Mouse (Mus musculus): ENCODE results near the gene Csrp3. TPM values are rescaled to one million over a fixed set of nuclear protein-coding genes. Genes with fewer than 3 reads are reported as not detected.

The Csrp3 gene
- polyA plus RNA-seq, 1 experiment = 1.4 TPM

GRCm38 (mm10) chr7:48883525-48884265 lies 35.9 kb upstream of the Csrp3 start:
- TF ChIP-seq GATA1 (IDR thresholded peaks at IDR 0.05; ENCODE audit: borderline replicate concordance, low read length) (no peak), FLI1 (IDR thresholded peaks at IDR 0.05; ENCODE audit: low read length) (no peak)
- peaks cover 21% of the 10 kb centered on the region for H3K27me3 ChIP-seq (replicated peaks)
- peaks cover 59% of the 10 kb centered on the region for H3K4me1 ChIP-seq
- H3K9me3 ChIP-seq = no peaks in the 10 kb centered on the region
- no peaks in the 10 kb centered on the region for H3K36me3 ChIP-seq (replicated peaks; ENCODE audit: low read length)
- H3K4me3 ChIP-seq (replicated peaks) = peak overlapping the region; percentile 8

- Histone ChIP-seq H3K27me3 (replicated peaks) (peaks cover 19% of the 10 kb centered on the region), H3K36me3 (replicated peaks; ENCODE audit: low read length) (peaks cover 15% of the 10 kb centered on the region), H3K4me3 (replicated peaks) (peak overlapping the region; percentile 95), H3K4me1 (peaks cover 65% of the 10 kb centered on the region), H3K9me3 (no peaks in the 10 kb centered on the region)
- TF ChIP-seq GATA1 (IDR thresholded peaks at IDR 0.05; ENCODE audit: borderline replicate concordance, low read length) = no peak
- no peak for TF ChIP-seq FLI1 (IDR thresholded peaks at IDR 0.05; ENCODE audit: low read length)
These were observed 34.3 kb upstream of the Csrp3 start for GRCm38 (mm10) chr7:48881971-48882609.

GRCm38 (mm10) chr7:48881486-48881885 lies 33.7 kb upstream of the Csrp3 start, which contains the start of gene E2f8:
Gene E2f8, minus strand, starts transcription at chr7:48881596.
- H3K4me3 ChIP-seq (replicated peaks) = peak within 1 kb of the TSS; percentile 95
- H3K27me3 ChIP-seq (replicated peaks) = peaks cover 15% of the 10 kb centered on the region
- H3K9me3 ChIP-seq = no peaks in the 10 kb centered on the region
- TF ChIP-seq FLI1 (IDR thresholded peaks at IDR 0.05; ENCODE audit: low read length) (no peak), GATA1 (IDR thresholded peaks at IDR 0.05; ENCODE audit: borderline replicate concordance, low read length) (no peak)
- peaks cover 71% of the 10 kb centered on the region for H3K4me1 ChIP-seq
- H3K36me3 ChIP-seq (replicated peaks; ENCODE audit: low read length) = peaks cover 21% of the 10 kb centered on the region

GRCm38 (mm10) chr7:48880591-48881481 lies 33.0 kb upstream of the Csrp3 start:
- Histone ChIP-seq H3K9me3 (no peaks in the 10 kb centered on the region), H3K36me3 (replicated peaks; ENCODE audit: low read length) (peaks cover 26% of the 10 kb centered on the region), H3K4me1 (peaks cover 78% of the 10 kb centered on the region), H3K27me3 (replicated peaks) (peaks cover 14% of the 10 kb centered on the region), H3K4me3 (replicated peaks) (peak overlapping the region; percentile 95)
- TF ChIP-seq FLI1 (IDR thresholded peaks at IDR 0.05; ENCODE audit: low read length) (peak; percentile 20; the same call in 1 of the 2 replicates), GATA1 (IDR thresholded peaks at IDR 0.05; ENCODE audit: borderline replicate concordance, low read length) (no peak)

- Histone ChIP-seq H3K4me1 (peaks cover 86% of the 10 kb centered on the region), H3K9me3 (no peaks in the 10 kb centered on the region), H3K36me3 (replicated peaks; ENCODE audit: low read length) (peaks cover 39% of the 10 kb centered on the region), H3K27me3 (replicated peaks) (peaks cover 7% of the 10 kb centered on the region), H3K4me3 (replicated peaks) (peak overlapping the region; percentile 95)
- TF ChIP-seq GATA1 (IDR thresholded peaks at IDR 0.05; ENCODE audit: borderline replicate concordance, low read length) (no peak), FLI1 (IDR thresholded peaks at IDR 0.05; ENCODE audit: low read length) (no peak)
These were observed 31.7 kb upstream of the Csrp3 start for GRCm38 (mm10) chr7:48879574-48879973.

- peaks cover 78% of the 10 kb centered on the region for H3K4me1 ChIP-seq
- no peaks in the 10 kb centered on the region for H3K9me3 ChIP-seq
- TF ChIP-seq GATA1 (IDR thresholded peaks at IDR 0.05; ENCODE audit: borderline replicate concordance, low read length) (no peak), FLI1 (IDR thresholded peaks at IDR 0.05; ENCODE audit: low read length) (no peak)
- H3K36me3 ChIP-seq (replicated peaks; ENCODE audit: low read length) = peaks cover 55% of the 10 kb centered on the region
- peaks cover 4% of the 10 kb centered on the region for H3K27me3 ChIP-seq (replicated peaks)
- H3K4me3 ChIP-seq (replicated peaks) = peak overlapping the region; percentile 1
These were observed 30.1 kb upstream of the Csrp3 start for GRCm38 (mm10) chr7:48877786-48878390.

GRCm38 (mm10) chr7:48876526-48876925 lies 28.7 kb upstream of the Csrp3 start:
- Histone ChIP-seq H3K4me1 (peaks cover 74% of the 10 kb centered on the region), H3K9me3 (no peaks in the 10 kb centered on the region), H3K4me3 (replicated peaks) (no peak overlapping the region), H3K27me3 (replicated peaks) (no peaks in the 10 kb centered on the region), H3K36me3 (replicated peaks; ENCODE audit: low read length) (peaks cover 69% of the 10 kb centered on the region)
- TF ChIP-seq GATA1 (IDR thresholded peaks at IDR 0.05; ENCODE audit: borderline replicate concordance, low read length) = no peak
- TF ChIP-seq FLI1 (IDR thresholded peaks at IDR 0.05; ENCODE audit: low read length) = no peak

GRCm38 (mm10) chr7:48875096-48875495 lies 27.3 kb upstream of the Csrp3 start:
- Histone ChIP-seq H3K4me3 (replicated peaks) (no peak overlapping the region), H3K9me3 (no peaks in the 10 kb centered on the region), H3K4me1 (peaks cover 83% of the 10 kb centered on the region), H3K27me3 (replicated peaks) (no peaks in the 10 kb centered on the region), H3K36me3 (replicated peaks; ENCODE audit: low read length) (peaks cover 83% of the 10 kb centered on the region)
- TF ChIP-seq FLI1 (IDR thresholded peaks at IDR 0.05; ENCODE audit: low read length) (no peak), GATA1 (IDR thresholded peaks at IDR 0.05; ENCODE audit: borderline replicate concordance, low read length) (no peak)

GRCm38 (mm10) chr7:48871292-48871691 lies 23.5 kb upstream of the Csrp3 start:
- Histone ChIP-seq H3K36me3 (replicated peaks; ENCODE audit: low read length) (peaks cover 98% of the 10 kb centered on the region), H3K27me3 (replicated peaks) (no peaks in the 10 kb centered on the region), H3K4me3 (replicated peaks) (no peak overlapping the region), H3K4me1 (peaks cover 81% of the 10 kb centered on the region), H3K9me3 (no peaks in the 10 kb centered on the region)
- TF ChIP-seq GATA1 (IDR thresholded peaks at IDR 0.05; ENCODE audit: borderline replicate concordance, low read length) (no peak), FLI1 (IDR thresholded peaks at IDR 0.05; ENCODE audit: low read length) (no peak)
